Mouse (Mus musculus) MEL (cell line): ENCODE results near the gene Zfp683. TPM values are rescaled to one million over a fixed set of nuclear protein-coding genes. Genes with fewer than 3 reads are reported as not detected.

Experiments used
- DNase-seq: peaks from one replicate; pipeline ENCODE4 v3.0.0; 2011; ENCODE audit warnings: low read depth, low spot score
- H3K27ac ChIP-seq: 2 replicates; pipeline ENCODE4 v1.5.1; 2012; ENCODE audit warnings: low read depth, mild to moderate bottlenecking, control low read depth, low read length, moderate library complexity; ENCODE audit not compliant: control insufficient read depth
- H3K27me3 ChIP-seq, 2 experiments: fragments of 150-350 bp in 1 of 2; sonication (generic) in 1 of 2; 2 replicates each; pipeline ENCODE4 v1.6.1; 2012; ENCODE audit warnings: low read length in 2 of 2, mild to moderate bottlenecking in 2 of 2, improper control_type of control experiment in 1 of 2, moderate library complexity in 1 of 2; ENCODE audit not compliant: insufficient read depth in 2 of 2, control insufficient read depth in 1 of 2
- H3K36me3 ChIP-seq, 2 experiments: 2 replicates each; pipeline ENCODE4 v1.6.1; 2012 to 2014; ENCODE audit warnings: low read length in 2 of 2, improper control_type of control experiment in 1 of 2, inconsistent platforms in 1 of 2, mild to moderate bottlenecking in 1 of 2; ENCODE audit not compliant: insufficient read depth in 2 of 2, control insufficient read depth in 1 of 2
- H3K4me1 ChIP-seq, 2 experiments: fragments of 150-350 bp in 1 of 2; sonication (generic) in 1 of 2; 2 replicates each; pipeline ENCODE4 v1.6.1; 2012; ENCODE audit warnings: low read length in 2 of 2, improper control_type of control experiment in 1 of 2, mild to moderate bottlenecking in 1 of 2; ENCODE audit not compliant: insufficient read depth in 2 of 2, control insufficient read depth in 1 of 2
- H3K4me3 ChIP-seq, 2 experiments: fragments of 150-350 bp in 1 of 2; sonication (generic) in 1 of 2; 2 replicates each; pipeline ENCODE4 v1.5.1; 2012; ENCODE audit warnings: low read depth in 2 of 2, low read length in 2 of 2, mild to moderate bottlenecking in 2 of 2, moderate library complexity in 2 of 2, control low read depth in 1 of 2, improper control_type of control experiment in 1 of 2; ENCODE audit not compliant: control insufficient read depth in 1 of 2, insufficient read depth in 1 of 2
- H3K79me2 ChIP-seq: 2 replicates; pipeline ENCODE4 v1.6.1; 2012; ENCODE audit warnings: mild to moderate bottlenecking, low read length, moderate library complexity; ENCODE audit not compliant: control insufficient read depth, poor library complexity, insufficient read depth
- H3K9ac ChIP-seq: 2 replicates; pipeline ENCODE4 v1.6.1; 2012; ENCODE audit warnings: low read depth, mild to moderate bottlenecking, control low read depth, low read length, moderate library complexity; ENCODE audit not compliant: control insufficient read depth, poor library complexity, severe bottlenecking
- H3K9me3 ChIP-seq: fragments of 150-350 bp; sonication (generic); replicated peaks from 2 replicates; pipeline ENCODE4 v1.6.1; 2012; ENCODE audit warnings: mild to moderate bottlenecking, low read length, improper control_type of control experiment, moderate library complexity; ENCODE audit not compliant: insufficient read depth
- BHLHE40 ChIP-seq: IDR thresholded peaks from 2 replicates; pipeline ENCODE4 v1.6.1; 2012; ENCODE audit warnings: low read depth, mild to moderate bottlenecking, inconsistent platforms, low read length, improper control_type of control experiment, borderline replicate concordance
- CHD1 ChIP-seq: IDR thresholded peaks from 2 replicates; pipeline ENCODE4 v1.6.1; 2012; ENCODE audit warnings: low read depth, mild to moderate bottlenecking, inconsistent platforms, low read length, improper control_type of control experiment
- ELF1 ChIP-seq: IDR thresholded peaks from 2 replicates; pipeline ENCODE4 v1.6.1; 2014; ENCODE audit warnings: low read depth, mild to moderate bottlenecking, inconsistent platforms, low read length, improper control_type of control experiment, moderate library complexity
- HCFC1 ChIP-seq: IDR thresholded peaks from 2 replicates; pipeline ENCODE4 v1.6.1; 2012; ENCODE audit warnings: low read depth, mild to moderate bottlenecking, inconsistent platforms, low read length, improper control_type of control experiment, moderate library complexity
- MAFK ChIP-seq: IDR thresholded peaks from 2 replicates; pipeline ENCODE4 v1.6.1; 2011; ENCODE audit warnings: low read depth, mild to moderate bottlenecking, low read length, improper control_type of control experiment, borderline replicate concordance
- MAX ChIP-seq: IDR thresholded peaks from 2 replicates; pipeline ENCODE4 v1.6.1; 2011; ENCODE audit warnings: low read length, improper control_type of control experiment
- MAZ ChIP-seq: IDR thresholded peaks from 2 replicates; pipeline ENCODE4 v1.6.1; 2012; ENCODE audit warnings: low read depth, mild to moderate bottlenecking, inconsistent platforms, low read length, improper control_type of control experiment
- MYC ChIP-seq: IDR thresholded peaks from 2 replicates; pipeline ENCODE4 v1.6.1; 2011; ENCODE audit warnings: low read depth, mild to moderate bottlenecking, low read length, improper control_type of control experiment, moderate library complexity
- NRF1 ChIP-seq: IDR thresholded peaks from 2 replicates; pipeline ENCODE4 v1.6.1; 2014; ENCODE audit warnings: low read depth, mild to moderate bottlenecking, inconsistent platforms, low read length, improper control_type of control experiment, moderate library complexity; ENCODE audit not compliant: poor library complexity, insufficient read depth, severe bottlenecking
- POLR2A ChIP-seq, 2 experiments: IDR thresholded peaks; 2 replicates each; pipeline ENCODE4 v1.6.1; 2011 to 2012; ENCODE audit warnings: low read length in 2 of 2, mild to moderate bottlenecking in 2 of 2, control low read depth in 1 of 2, improper control_type of control experiment in 1 of 2, low read depth in 1 of 2, moderate library complexity in 1 of 2; ENCODE audit not compliant: control insufficient read depth in 1 of 2, insufficient read depth in 1 of 2, poor library complexity in 1 of 2
- RCOR1 ChIP-seq: IDR thresholded peaks from 2 replicates; pipeline ENCODE4 v1.6.1; 2012; ENCODE audit warnings: low read depth, mild to moderate bottlenecking, inconsistent platforms, low read length, improper control_type of control experiment
- SIN3A ChIP-seq: IDR thresholded peaks from 2 replicates; pipeline ENCODE4 v1.6.1; 2012; ENCODE audit warnings: low read length, improper control_type of control experiment, inconsistent platforms
- USF1 ChIP-seq: IDR thresholded peaks from 2 replicates; pipeline ENCODE4 v1.6.1; 2014; ENCODE audit warnings: low read depth, mild to moderate bottlenecking, inconsistent platforms, low read length, improper control_type of control experiment, moderate library complexity
- ZC3H11A ChIP-seq: IDR thresholded peaks from 2 replicates; pipeline ENCODE4 v1.6.1; 2012; ENCODE audit warnings: low read depth, mild to moderate bottlenecking, inconsistent platforms, low read length, improper control_type of control experiment
- ZMIZ1 ChIP-seq: IDR thresholded peaks from 2 replicates; pipeline ENCODE4 v1.6.1; 2012; ENCODE audit warnings: low read depth, mild to moderate bottlenecking, inconsistent platforms, low read length, improper control_type of control experiment, moderate library complexity
- ZNF384 ChIP-seq: IDR thresholded peaks from 2 replicates; pipeline ENCODE4 v1.6.1; 2012; ENCODE audit warnings: low read depth, mild to moderate bottlenecking, inconsistent platforms, low read length, improper control_type of control experiment
- polyA plus RNA-seq, 2 experiments: library from polyadenylated mRNA; stranded (reverse) in 1 of 2; unstranded in 1 of 2; fragments of >175 nt in 1 of 2; fragments of >200 nt in 1 of 2; gene quantifications; 2 replicates each; pipeline versions ENCODE4 v1.2.1 to v1.2.4; 2012; ENCODE audit warnings: low replicate concordance in 2 of 2, low read depth in 1 of 2; ENCODE audit not compliant: insufficient read length in 2 of 2, insufficient read depth in 1 of 2, missing spikeins in 1 of 2
- total RNA-seq: library from RNA; depleted of rRNA; stranded (reverse); fragments of 300-350 nt; gene quantifications from 2 replicates; pipeline ENCODE4 v1.2.3, GENCODE M21; 2012; rRNA removed

The Zfp683 gene
- total and polyA plus RNA-seq, 3 experiments: not detected

- no peak for TF ChIP-seq CHD1
- TF ChIP-seq MYC: no peak
- peak; percentile 45; the same call in 1 of the 2 replicates for TF ChIP-seq SIN3A
- TF ChIP-seq ZMIZ1: no peak
- peak; percentile 64 for TF ChIP-seq ZNF384
- peak; percentile 47; the same call in 1 of the 2 replicates for TF ChIP-seq BHLHE40
- TF ChIP-seq RCOR1: peak; percentile 72
These were observed 52.5 kb downstream of the Zfp683 start (continued) for GRCm38 (mm10) chr4:134106105-134106504.

- H3K79me2 ChIP-seq: no peaks in the 10 kb centered on the region
- no peaks in the 10 kb centered on the region for H3K27me3 ChIP-seq
- DNase-seq: no peak
- no peak for TF ChIP-seq MAX
- no peak for TF ChIP-seq NRF1
- TF ChIP-seq MYC: no peak
- no peak for TF ChIP-seq MAZ
- no peak for TF ChIP-seq POLR2A (IDR thresholded peaks at IDR 0.05; ENCODE audit: control insufficient read depth in 1 of 2, insufficient read depth in 1 of 2, low read depth in 1 of 2, low read length in 2 of 2, poor library complexity in 1 of 2)
- no peak for TF ChIP-seq ZC3H11A
- no peak for TF ChIP-seq ELF1
- TF ChIP-seq RCOR1: no peak
- TF ChIP-seq USF1: no peak
- TF ChIP-seq MAFK: no peak
- TF ChIP-seq HCFC1: no peak
- TF ChIP-seq BHLHE40: no peak
- H3K4me3 ChIP-seq: no peak overlapping the region
- peaks cover 18 to 45% of the 10 kb centered on the region in 2 experiments for H3K4me1 ChIP-seq
- H3K9me3 ChIP-seq: no peaks in the 10 kb centered on the region
- no peak overlapping the region for H3K9ac ChIP-seq
- H3K36me3 ChIP-seq: peaks cover 0 to 27% of the 10 kb centered on the region in 2 experiments; a peak in 2 of 4 replicates
- H3K27ac ChIP-seq: no peak overlapping the region
These were observed 54.1 kb downstream of the Zfp683 start for GRCm38 (mm10) chr4:134107730-134108129.

GRCm38 (mm10) chr4:134108196-134108595, 54.6 kb downstream of the Zfp683 start:
- Histone ChIP-seq H3K9ac (no peak overlapping the region), H3K4me1 (peaks cover 18 to 45% of the 10 kb centered on the region in 2 experiments), H3K27ac (no peak overlapping the region)

More at GRCm38 (mm10) chr4:134108196-134108595, 54.6 kb downstream of the Zfp683 start:
- DNase-seq: no peak
- Histone ChIP-seq H3K36me3 (peaks cover 0 to 25% of the 10 kb centered on the region in 2 experiments; a peak in 2 of 4 replicates), H3K79me2 (no peaks in the 10 kb centered on the region), H3K27me3 (no peaks in the 10 kb centered on the region), H3K9me3 (no peaks in the 10 kb centered on the region), H3K4me3 (no peak overlapping the region)
- no peak for TF ChIP-seq RCOR1
- TF ChIP-seq, all 39 proteins: peak for 0

Other genes starting within 250 kb of the Zfp683 start
- gene Rps6ka1, start 166.0 kb upstream of the Zfp683 start, total RNA-seq: 45.3 and 45.7 TPM in 2 replicates
- gene Rps6ka1, start 166.0 kb upstream of the Zfp683 start, polyA plus RNA-seq: 10 to 100 TPM in 1 of 2 experiments, not detected in 1; 68.9 TPM
- 125 and 131 TPM in 2 replicates for gene Hmgn2, start 85.2 kb upstream of the Zfp683 start, total RNA-seq
- 100 to 1,000 TPM; 186 to 230 TPM for gene Hmgn2, start 85.2 kb upstream of the Zfp683 start, polyA plus RNA-seq
- gene Dhdds, start 52.9 kb upstream of the Zfp683 start, total RNA-seq: 15.9 and 19.0 TPM in 2 replicates
- 10 to 100 TPM in 1 of 2 experiments, not detected in 1; 37.7 TPM for gene Dhdds, start 52.9 kb upstream of the Zfp683 start, polyA plus RNA-seq
- gene Lin28a, start 35.0 kb upstream of the Zfp683 start, total RNA-seq: not detected in 2 replicates
- gene Lin28a, start 35.0 kb upstream of the Zfp683 start, polyA plus RNA-seq: under 1 TPM in 1 of 2 experiments, not detected in 1; 0.01 TPM
- 0.65 and 0.72 TPM in 2 replicates for gene Crybg2, start 7.0 kb downstream of the Zfp683 start, total RNA-seq
- 1 to 10 TPM in 1 of 2 experiments, not detected in 1; 2.3 TPM for gene Crybg2, start 7.0 kb downstream of the Zfp683 start, polyA plus RNA-seq
- 0.52 and 1.3 TPM in 2 replicates for gene Cd52, start 41.2 kb downstream of the Zfp683 start, total RNA-seq
- gene Cd52, start 41.2 kb downstream of the Zfp683 start, polyA plus RNA-seq: under 1 TPM in 1 of 2 experiments, not detected in 1; 0.86 TPM
- gene Ubxn11, start 48.7 kb downstream of the Zfp683 start, total RNA-seq: 2.6 and 5.4 TPM in 2 replicates
- gene Ubxn11, start 48.7 kb downstream of the Zfp683 start, polyA plus RNA-seq: 10 to 100 TPM in 1 of 2 experiments, not detected in 1; 11.9 TPM
- 122 and 126 TPM in 2 replicates for gene Sh3bgrl3, start 75.0 kb downstream of the Zfp683 start, total RNA-seq
- 100 to 1,000 TPM in 1 of 2 experiments, not detected in 1; 414 TPM for gene Sh3bgrl3, start 75.0 kb downstream of the Zfp683 start, polyA plus RNA-seq
- 30.8 and 32.9 TPM in 2 replicates for gene Cep85, start 133.3 kb downstream of the Zfp683 start, total RNA-seq
- gene Cep85, start 133.3 kb downstream of the Zfp683 start, polyA plus RNA-seq: 10 to 100 TPM; 80.9 to 81.1 TPM
- gene Gm7534, start 149.2 kb downstream of the Zfp683 start, total RNA-seq: not detected in 2 replicates
- gene Gm7534, start 149.2 kb downstream of the Zfp683 start, polyA plus RNA-seq: not detected
- gene Catsper4, start 173.5 kb downstream of the Zfp683 start, total RNA-seq: not detected in 2 replicates
- gene Catsper4, start 173.5 kb downstream of the Zfp683 start, polyA plus RNA-seq: not detected
- gene Cnksr1, start 184.6 kb downstream of the Zfp683 start, total RNA-seq: not detected in 2 replicates
- under 1 TPM in 1 of 2 experiments, not detected in 1; 0.07 TPM for gene Cnksr1, start 184.6 kb downstream of the Zfp683 start, polyA plus RNA-seq
- gene E130218I03Rik, start 189.8 kb downstream of the Zfp683 start, total RNA-seq: 1.6 and 2.8 TPM in 2 replicates
- gene E130218I03Rik, start 189.8 kb downstream of the Zfp683 start, polyA plus RNA-seq: 1 to 10 TPM in 1 of 2 experiments, not detected in 1; 1.6 TPM
- 27.3 and 30.4 TPM in 2 replicates for gene Zfp593, start 191.8 kb downstream of the Zfp683 start, total RNA-seq
- 10 to 100 TPM in 1 of 2 experiments, not detected in 1; 33.9 TPM for gene Zfp593, start 191.8 kb downstream of the Zfp683 start, polyA plus RNA-seq
- gene Gm30191, start 193.1 kb downstream of the Zfp683 start, total RNA-seq: not detected in 2 replicates
- gene Gm30191, start 193.1 kb downstream of the Zfp683 start, polyA plus RNA-seq: not detected
- not detected in 2 replicates for gene Grrp1, start 200.3 kb downstream of the Zfp683 start, total RNA-seq
- not detected for gene Grrp1, start 200.3 kb downstream of the Zfp683 start, polyA plus RNA-seq
- gene Pdik1l, start 234.1 kb downstream of the Zfp683 start, total RNA-seq: 13.0 and 14.3 TPM in 2 replicates
- 10 to 100 TPM; 11.7 to 32.1 TPM for gene Pdik1l, start 234.1 kb downstream of the Zfp683 start, polyA plus RNA-seq